Mouse (Mus musculus) thymus, adult 2 months (tissue): ENCODE measurements at regions not wholly inside any gene's neighbourhood (a gene's known extent, or its start where the extent isn't known, plus 50 kb on each side); places are given as distances from the start of the nearest gene placed in this dataset.

Experiments used
- DNase-seq: peaks from one replicate; pipeline ENCODE4 v3.0.0; 2021
- H3K27ac ChIP-seq: fragments of 200-500 bp; 2 replicates; pipeline ENCODE4 v1.5.1; 2012; ENCODE audit warnings: low read length, control low read depth; ENCODE audit not compliant: control insufficient read depth, insufficient read depth
- H3K27me3 ChIP-seq: fragments of 200-500 bp; 2 replicates; pipeline ENCODE4 v1.6.1; 2012; ENCODE audit warnings: mild to moderate bottlenecking, low read length, moderate library complexity, mixed read lengths; ENCODE audit not compliant: control insufficient read depth, insufficient read depth
- H3K36me3 ChIP-seq: fragments of 200-500 bp; 2 replicates; pipeline ENCODE4 v1.6.1; 2012; ENCODE audit warnings: mild to moderate bottlenecking, low read length, moderate library complexity; ENCODE audit not compliant: control insufficient read depth, insufficient read depth
- H3K4me1 ChIP-seq: fragments of 200-500 bp; replicated peaks from 2 replicates; pipeline ENCODE4 v1.6.1; 2012; ENCODE audit warnings: low read length; ENCODE audit not compliant: control insufficient read depth, insufficient read depth
- H3K4me3 ChIP-seq: fragments of 200-500 bp; 2 replicates; pipeline ENCODE4 v1.5.1; 2012; ENCODE audit warnings: mild to moderate bottlenecking, low read length, control low read depth, moderate library complexity; ENCODE audit not compliant: control insufficient read depth, insufficient read depth
- CTCF ChIP-seq: fragments of 200-500 bp; IDR thresholded peaks from 2 replicates; pipeline ENCODE4 v1.5.1; 2012; ENCODE audit warnings: mild to moderate bottlenecking, control low read depth, low read length, moderate library complexity, borderline replicate concordance; ENCODE audit not compliant: control insufficient read depth, poor library complexity, insufficient read depth; ENCODE audit errors: extremely low read depth
- POLR2A ChIP-seq: fragments of 200-500 bp; IDR thresholded peaks from 2 replicates; pipeline ENCODE4 v1.6.1; 2012; ENCODE audit warnings: mild to moderate bottlenecking, low read length, control low read depth, moderate library complexity; ENCODE audit not compliant: control insufficient read depth, poor library complexity, insufficient read depth; ENCODE audit errors: extremely low read depth
- whole genome bisulfite sequencing: fragments of 180-500 bp; shearing (Covaris S2); methylation state at CpG from one replicate; pipeline ENCODE4 v1.1.7; 2018; 5-methylcytosine and 5-hydroxymethylcytosine counted together

GRCm38 (mm10) chr8:126756300-126757097 lies 162.7 kb upstream of the Irf2bp2 start:
- no peaks in the 10 kb centered on the region for H3K36me3 ChIP-seq
- peaks cover 25% of the 10 kb centered on the region for H3K4me1 ChIP-seq
- DNase-seq = no peak
- TF ChIP-seq POLR2A = no peak
- no peak for TF ChIP-seq CTCF
- no peak overlapping the region for H3K4me3 ChIP-seq
- no peak overlapping the region for H3K27ac ChIP-seq
- WGBS = 94% methylated on average over 8 of the region's 8 CpGs
- no peaks in the 10 kb centered on the region for H3K27me3 ChIP-seq

- WGBS = 48% methylated on average over 5 of the region's 5 CpGs
- Histone ChIP-seq H3K4me3 (no peak overlapping the region), H3K27me3 (no peaks in the 10 kb centered on the region), H3K27ac (no peak overlapping the region), H3K4me1 (peaks cover 25% of the 10 kb centered on the region), H3K36me3 (no peaks in the 10 kb centered on the region)
- TF ChIP-seq CTCF (no peak), POLR2A (no peak)
- no peak for DNase-seq
Observed at GRCm38 (mm10) chr8:126755669-126756068, 161.9 kb upstream of the Irf2bp2 start.

GRCm38 (mm10) chr8:126754361-126754809 lies 160.6 kb upstream of the Irf2bp2 start:
- TF ChIP-seq POLR2A (no peak), CTCF (no peak)
- Histone ChIP-seq H3K27me3 (no peaks in the 10 kb centered on the region), H3K4me3 (no peak overlapping the region), H3K4me1 (peaks cover 18% of the 10 kb centered on the region), H3K27ac (no peak overlapping the region), H3K36me3 (no peaks in the 10 kb centered on the region)
- 98% methylated on average over 8 of the region's 8 CpGs for WGBS
- DNase-seq = no peak

GRCm38 (mm10) chr8:126753059-126753855 lies 159.5 kb upstream of the Irf2bp2 start:
- Histone ChIP-seq H3K4me3 (no peak overlapping the region), H3K27me3 (no peaks in the 10 kb centered on the region), H3K4me1 (peaks cover 10% of the 10 kb centered on the region), H3K27ac (no peak overlapping the region), H3K36me3 (no peaks in the 10 kb centered on the region)
- no peak for DNase-seq
- WGBS = 89% methylated on average over 4 of the region's 4 CpGs
- TF ChIP-seq CTCF = no peak
- TF ChIP-seq POLR2A = no peak

- TF ChIP-seq POLR2A = no peak
- no peak for TF ChIP-seq CTCF
- H3K27ac ChIP-seq = no peak overlapping the region
- 91% methylated on average over 6 of the region's 6 CpGs for WGBS
- no peaks in the 10 kb centered on the region for H3K27me3 ChIP-seq
- H3K36me3 ChIP-seq = no peaks in the 10 kb centered on the region
- DNase-seq = no peak
- H3K4me3 ChIP-seq = no peak overlapping the region
- H3K4me1 ChIP-seq = peaks cover 3% of the 10 kb centered on the region; the same call in 1 of the 2 replicates
Observed at GRCm38 (mm10) chr8:126751416-126752140, 157.8 kb upstream of the Irf2bp2 start.
